Mouse (Mus musculus) stomach, embryonic 14.5 days (tissue): ENCODE measurements at regions not wholly inside any gene's neighbourhood (a gene's known extent, or its start where the extent isn't known, plus 50 kb on each side); places are given as distances from the start of the nearest gene placed in this dataset.

Experiments
- ATAC-seq: fragments of 200-750 bp; cut with Nextera tagmentation; 2 replicates; pipeline ENCODE4 v1.8.0; 2017; ENCODE audit warnings: low read depth, moderate TSS enrichment; ENCODE audit not compliant: insufficient number of reproducible peaks, insufficient read depth, low FRiP score
- H3K27ac ChIP-seq: fragments of 300-500 bp; sonication (generic); 2 replicates; pipeline ENCODE4 v1.5.1; 2014; ENCODE audit warnings: mild to moderate bottlenecking, low read length, moderate library complexity, mixed read lengths
- H3K27me3 ChIP-seq: fragments of 300-500 bp; sonication (generic); 2 replicates; pipeline ENCODE4 v1.6.1; 2014; ENCODE audit warnings: low read length, control low read depth, mixed read lengths; ENCODE audit not compliant: control insufficient read depth, insufficient read depth
- H3K36me3 ChIP-seq: fragments of 300-500 bp; sonication (generic); 2 replicates; pipeline ENCODE4 v1.6.1; 2014; ENCODE audit warnings: mild to moderate bottlenecking, control low read depth, low read length, moderate library complexity, mixed read lengths; ENCODE audit not compliant: control insufficient read depth, insufficient read depth
- H3K4me1 ChIP-seq: fragments of 300-500 bp; sonication (generic); 2 replicates; pipeline ENCODE4 v1.6.1; 2014; ENCODE audit warnings: low read length, control low read depth, mixed read lengths; ENCODE audit not compliant: control insufficient read depth, insufficient read depth
- H3K4me2 ChIP-seq: fragments of 300-500 bp; sonication (generic); replicated peaks from 2 replicates; pipeline ENCODE4 v1.6.1; 2014; ENCODE audit warnings: low read depth, low read length, control low read depth
- H3K4me3 ChIP-seq: fragments of 300-500 bp; sonication (generic); 2 replicates; pipeline ENCODE4 v1.5.1; 2014; ENCODE audit warnings: low read depth, low read length, control low read depth
- H3K9ac ChIP-seq: fragments of 300-500 bp; sonication (generic); replicated peaks from 2 replicates; pipeline ENCODE4 v1.6.1; 2014; ENCODE audit warnings: low read depth, mild to moderate bottlenecking, control low read depth, low read length, moderate library complexity, mixed read lengths
- H3K9me3 ChIP-seq: fragments of 300-500 bp; sonication (generic); 2 replicates; pipeline ENCODE4 v1.6.1; 2016; ENCODE audit warnings: low read depth, low read length, control low read depth; ENCODE audit not compliant: control insufficient read depth
- WGBS: fragments of 180-500 bp; shearing (Covaris S2); extraction: QIAGEN DNeasy Blood & Tissue Kit; methylation state at CpG from one replicate; pipeline ENCODE4 v1.1.7; 2014; 5-methylcytosine and 5-hydroxymethylcytosine counted together

DNA sequence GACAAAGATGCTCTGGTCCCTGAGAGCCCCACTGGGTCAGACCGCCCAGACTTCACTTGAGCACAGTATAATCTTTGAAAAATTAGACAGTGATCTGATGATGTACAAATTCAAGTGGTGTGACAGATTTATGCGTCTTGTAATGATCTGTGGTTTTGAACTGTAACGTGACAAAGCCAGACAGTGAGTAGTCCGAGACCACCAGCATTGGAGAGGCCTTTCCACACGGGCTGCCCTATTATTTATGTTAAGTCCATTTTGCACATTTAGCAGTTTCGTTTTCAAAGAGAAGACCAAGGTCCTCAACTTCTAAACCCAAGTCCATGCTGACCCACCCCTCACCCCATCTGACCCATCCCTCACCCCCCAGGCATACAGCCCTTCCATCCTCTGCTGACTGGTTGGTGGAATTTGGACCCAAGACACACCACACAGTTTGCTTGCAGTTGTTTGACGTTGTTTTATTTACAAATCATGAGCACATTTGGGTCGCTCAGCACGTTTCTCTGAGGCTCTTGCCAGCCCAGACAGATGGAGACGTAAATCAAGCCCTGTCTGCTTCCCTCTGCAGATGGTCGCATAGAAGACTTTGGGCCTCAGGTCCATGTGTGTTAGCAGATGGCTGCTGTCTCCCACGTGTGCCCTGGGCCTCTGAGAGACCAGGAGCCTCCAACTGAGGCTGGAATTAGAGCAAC is 132.8 kb upstream of the Myocd start:
- H3K4me1 ChIP-seq = 0 out of 2 replicates have a peak, but pooled peaks cover 3% of the 10 kb centered on the region
- no peak overlapping the region for H3K4me3 ChIP-seq
- no peaks in the 10 kb centered on the region for H3K27me3 ChIP-seq
- H3K9me3 ChIP-seq = no peaks in the 10 kb centered on the region
- no peak for ATAC-seq
- H3K27ac ChIP-seq = no peak overlapping the region
- 45% methylated on average over 12 of the region's 12 CpGs for WGBS
- H3K4me2 ChIP-seq = no peak overlapping the region
- no peak overlapping the region for H3K9ac ChIP-seq
- H3K36me3 ChIP-seq = no peaks in the 10 kb centered on the region

DNA sequence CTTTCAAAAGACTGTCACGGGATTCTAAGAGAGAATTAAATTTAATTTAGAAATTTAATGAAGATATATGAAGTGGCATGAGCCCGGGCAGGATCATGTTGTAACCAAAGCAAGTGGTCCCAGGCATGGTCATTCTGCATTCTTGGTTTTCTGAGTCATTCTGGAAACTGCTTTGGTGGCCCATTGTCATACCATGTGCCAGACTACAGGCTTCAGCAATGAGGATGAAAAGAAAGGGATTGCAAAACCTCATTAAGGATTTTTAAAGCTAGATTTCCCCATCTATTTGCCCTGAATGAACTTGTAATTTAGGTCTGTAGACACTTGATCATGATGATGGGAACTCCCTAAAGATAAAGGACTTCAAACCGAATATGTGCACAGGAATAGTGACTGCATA is 119.4 kb upstream of the Myocd start:
- ATAC-seq = no peak
- no peak overlapping the region for H3K4me3 ChIP-seq

DNA sequence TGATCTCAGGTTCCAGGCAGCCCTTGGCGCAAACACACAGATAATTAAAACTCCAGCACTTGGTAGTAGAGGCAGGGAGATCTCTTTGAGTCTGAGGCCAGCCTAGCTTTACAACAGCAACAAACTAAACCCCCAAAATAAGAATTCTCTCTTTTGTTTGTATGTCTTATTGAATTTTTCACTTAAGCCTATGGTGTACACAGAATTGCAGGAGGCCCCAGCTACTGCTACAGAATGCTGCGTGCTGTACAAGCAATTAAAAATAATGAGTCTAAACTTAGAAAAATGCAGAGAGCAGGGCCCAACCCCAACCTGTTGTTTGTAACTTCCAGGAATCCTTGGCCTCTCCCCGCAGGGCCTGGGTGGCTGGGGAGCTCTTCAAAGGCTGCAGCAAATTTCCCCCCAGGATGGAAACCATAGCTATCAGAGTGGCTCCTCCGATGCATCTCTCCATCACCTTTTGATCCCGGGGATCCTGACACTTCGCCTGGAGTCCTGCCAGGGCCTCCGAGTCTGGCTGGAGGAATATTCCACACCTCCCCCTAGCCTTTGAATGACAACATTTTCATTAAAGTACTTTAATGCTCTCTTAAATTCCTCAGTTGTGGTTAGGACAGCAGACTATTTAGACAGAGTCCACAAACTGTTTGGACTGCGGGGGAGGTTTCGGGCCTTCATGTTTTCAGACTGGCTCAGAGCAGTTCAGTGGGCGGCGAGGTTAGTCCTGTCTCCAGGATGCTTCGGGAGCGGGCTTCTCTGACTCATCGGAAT is 116.7 kb upstream of the Myocd start:
- Histone ChIP-seq H3K36me3 (no peaks in the 10 kb centered on the region), H3K4me2 (no peak overlapping the region), H3K27ac (no peak overlapping the region), H3K4me3 (no peak overlapping the region), H3K9ac (no peak overlapping the region), H3K4me1 (peaks cover 9% of the 10 kb centered on the region; the same call in 1 of the 2 replicates), H3K27me3 (no peaks in the 10 kb centered on the region), H3K9me3 (no peaks in the 10 kb centered on the region)
- 26% methylated on average over 14 of the region's 14 CpGs for whole genome bisulfite sequencing
- no peak for ATAC-seq

More for the DNA sequence above, 119.4 kb upstream of the Myocd start:
- H3K4me2 ChIP-seq = no peak overlapping the region
- H3K36me3 ChIP-seq = no peaks in the 10 kb centered on the region
- no peaks in the 10 kb centered on the region for H3K27me3 ChIP-seq
- H3K9me3 ChIP-seq = no peaks in the 10 kb centered on the region
- peaks cover 9% of the 10 kb centered on the region; the same call in 1 of the 2 replicates for H3K4me1 ChIP-seq
- H3K9ac ChIP-seq = no peak overlapping the region
- 80% methylated on average over 3 of the region's 3 CpGs for WGBS
- H3K27ac ChIP-seq = no peak overlapping the region

DNA sequence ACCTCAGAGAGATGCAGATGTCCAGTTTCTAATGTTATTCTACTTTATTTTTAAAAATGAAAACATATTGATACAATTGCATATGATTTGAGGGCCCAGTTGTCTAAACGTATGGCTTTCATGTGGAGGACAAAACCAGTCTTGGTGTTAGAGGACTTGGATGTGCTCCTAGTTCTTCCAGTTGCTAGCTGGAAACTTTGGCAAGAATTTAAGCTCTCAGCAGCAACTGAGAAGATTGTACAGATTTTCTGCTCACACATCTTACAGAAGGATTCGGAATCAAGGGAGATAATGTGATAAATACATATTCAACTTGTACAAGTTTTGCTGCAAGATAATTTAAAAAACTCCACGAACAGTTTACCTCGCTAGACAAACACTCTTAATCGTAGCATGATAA is 105.6 kb upstream of the Myocd start:
- no peak overlapping the region for H3K9ac ChIP-seq
- H3K4me2 ChIP-seq = no peak overlapping the region
- no peaks in the 10 kb centered on the region for H3K9me3 ChIP-seq
- no peaks in the 10 kb centered on the region for H3K36me3 ChIP-seq
- ATAC-seq = no peak
- H3K27me3 ChIP-seq = no peaks in the 10 kb centered on the region
- H3K4me3 ChIP-seq = no peak overlapping the region
- WGBS = 86% methylated on average over 5 of the region's 5 CpGs
- no peak overlapping the region for H3K27ac ChIP-seq
- H3K4me1 ChIP-seq = peaks cover 4% of the 10 kb centered on the region; the same call in 1 of the 2 replicates

DNA sequence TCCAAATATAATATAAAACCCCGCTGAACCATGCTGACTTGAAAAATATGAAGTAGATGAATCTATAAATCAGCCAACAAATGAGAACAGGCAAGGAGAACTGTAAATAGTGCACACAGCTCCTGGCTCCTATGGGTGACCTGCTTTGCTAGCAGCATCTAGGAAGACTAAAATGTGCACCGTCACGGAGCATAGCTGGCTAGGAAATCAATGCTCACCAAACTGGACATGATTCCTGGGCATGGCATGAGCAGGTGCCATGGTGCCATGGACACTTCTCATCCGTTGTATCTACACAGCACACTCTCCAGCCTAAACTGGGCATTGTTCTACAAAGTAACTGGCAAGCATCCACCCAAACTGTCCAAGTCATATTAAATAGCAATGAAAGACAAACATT is 103.3 kb upstream of the Myocd start:
- no peak overlapping the region for H3K9ac ChIP-seq
- H3K27ac ChIP-seq = no peak overlapping the region
- no peak overlapping the region for H3K4me2 ChIP-seq
- H3K36me3 ChIP-seq = no peaks in the 10 kb centered on the region
- 90% methylated on average over 4 of the region's 4 CpGs for WGBS
- H3K4me3 ChIP-seq = no peak overlapping the region
- H3K9me3 ChIP-seq = no peaks in the 10 kb centered on the region
- H3K4me1 ChIP-seq = peaks cover 4% of the 10 kb centered on the region; the same call in 1 of the 2 replicates
- no peak for ATAC-seq
- no peaks in the 10 kb centered on the region for H3K27me3 ChIP-seq

DNA sequence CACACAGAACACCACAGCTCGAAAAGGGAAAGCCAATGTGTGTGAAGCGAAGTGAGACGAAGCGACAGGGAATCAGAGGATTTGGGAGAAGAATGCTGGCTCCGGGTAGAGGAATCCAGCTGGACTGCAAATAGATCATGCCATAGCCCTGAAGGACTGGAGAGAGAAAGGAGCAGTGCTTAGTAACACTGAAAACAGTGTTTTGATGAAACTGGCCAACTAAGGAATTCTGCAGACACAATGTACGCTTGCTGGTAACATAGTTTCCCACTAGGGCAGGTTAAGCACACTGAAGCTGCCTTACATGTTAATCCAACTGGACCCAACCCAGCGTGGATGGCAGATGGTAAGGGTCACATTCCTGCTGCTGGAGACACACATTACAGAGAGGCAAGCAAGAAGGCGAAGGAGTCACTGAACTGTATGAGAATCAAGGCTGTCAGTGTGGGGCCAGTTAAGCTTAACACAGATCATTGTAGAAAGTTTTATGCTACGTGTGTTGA is 102.6 kb upstream of the Myocd start:
- H3K4me2 ChIP-seq = no peak overlapping the region
- no peak overlapping the region for H3K4me3 ChIP-seq
- ATAC-seq = no peak
- 44% methylated on average over 9 of the region's 9 CpGs for WGBS
- H3K9me3 ChIP-seq = no peaks in the 10 kb centered on the region
- H3K36me3 ChIP-seq = no peaks in the 10 kb centered on the region
- peak overlapping the region; percentile 64 for H3K27ac ChIP-seq
- peaks cover 7% of the 10 kb centered on the region; the same call in 1 of the 2 replicates for H3K4me1 ChIP-seq
- H3K9ac ChIP-seq = no peak overlapping the region
- no peaks in the 10 kb centered on the region for H3K27me3 ChIP-seq

DNA sequence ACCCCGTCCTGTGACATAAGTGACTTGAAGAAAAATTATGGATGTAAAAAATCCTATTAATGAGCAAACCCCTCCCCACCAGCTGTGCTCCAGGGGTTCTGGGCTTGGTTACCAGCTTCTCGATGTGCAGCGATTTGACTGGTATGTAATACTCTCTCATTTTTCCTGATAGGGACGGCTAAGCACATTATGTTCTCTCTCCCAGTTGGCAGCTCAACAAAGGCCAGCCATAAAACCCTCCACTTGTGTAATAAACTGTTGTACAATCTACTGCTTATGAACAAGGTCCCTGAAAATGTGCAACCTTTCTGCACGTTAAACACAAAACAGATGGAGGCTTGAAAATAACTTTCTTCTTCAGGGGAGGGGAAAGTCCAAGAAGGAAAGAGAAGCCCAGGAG is 98.0 kb upstream of the Myocd start:
- Histone ChIP-seq H3K27me3 (no peaks in the 10 kb centered on the region), H3K4me1 (peaks cover 11% of the 10 kb centered on the region; the same call in 1 of the 2 replicates), H3K27ac (no peak overlapping the region), H3K36me3 (no peaks in the 10 kb centered on the region), H3K9me3 (no peaks in the 10 kb centered on the region), H3K4me3 (no peak overlapping the region), H3K9ac (no peak overlapping the region), H3K4me2 (no peak overlapping the region)
- no peak for ATAC-seq
- 64% methylated on average over 5 of the region's 5 CpGs for WGBS

DNA sequence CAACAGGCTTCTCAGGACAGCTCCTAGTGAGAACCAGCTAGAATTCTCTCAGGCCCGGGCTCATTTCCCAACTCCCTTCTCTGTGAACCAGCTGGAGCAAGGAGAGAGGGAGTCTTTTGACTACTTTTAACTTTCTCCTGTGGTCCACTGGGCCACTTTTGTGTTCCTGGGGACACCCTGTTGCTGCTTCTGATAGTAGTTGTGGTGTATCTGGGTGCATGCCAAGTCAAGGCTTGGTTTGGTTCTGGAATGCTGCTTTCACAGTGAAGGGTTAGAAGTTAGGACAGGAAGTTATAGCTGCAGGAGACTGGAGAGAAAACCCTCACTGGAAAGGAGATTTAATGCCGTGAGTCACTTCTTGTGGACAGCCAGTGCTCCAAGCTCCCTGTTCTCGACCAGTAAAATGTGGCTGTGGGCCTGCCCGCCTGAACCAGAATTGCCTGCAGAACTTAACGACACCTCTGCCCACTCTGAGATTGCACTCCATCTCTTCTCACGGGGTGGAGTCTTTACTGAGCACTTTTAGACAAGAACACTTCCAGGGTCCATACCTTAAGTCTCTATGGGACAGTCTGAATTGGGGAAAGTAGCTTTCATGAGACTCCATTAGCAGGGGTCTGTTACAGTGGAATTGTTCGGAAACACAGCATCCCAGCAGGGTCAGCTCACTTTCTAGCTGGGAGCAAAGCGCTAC is 97.0 kb upstream of the Myocd start:
- H3K4me2 ChIP-seq = no peak overlapping the region
- H3K27me3 ChIP-seq = no peaks in the 10 kb centered on the region
- no peaks in the 10 kb centered on the region for H3K36me3 ChIP-seq
- WGBS = 69% methylated on average over 8 of the region's 8 CpGs
- H3K4me3 ChIP-seq = no peak overlapping the region
- no peaks in the 10 kb centered on the region for H3K9me3 ChIP-seq
- H3K27ac ChIP-seq = peak overlapping the region; percentile 52; the same call in 1 of the 2 replicates
- H3K9ac ChIP-seq = no peak overlapping the region
- ATAC-seq = no peak
- 0 out of 2 replicates have a peak, but pooled peaks cover 7% of the 10 kb centered on the region for H3K4me1 ChIP-seq
